In the genomic region with DNA sequence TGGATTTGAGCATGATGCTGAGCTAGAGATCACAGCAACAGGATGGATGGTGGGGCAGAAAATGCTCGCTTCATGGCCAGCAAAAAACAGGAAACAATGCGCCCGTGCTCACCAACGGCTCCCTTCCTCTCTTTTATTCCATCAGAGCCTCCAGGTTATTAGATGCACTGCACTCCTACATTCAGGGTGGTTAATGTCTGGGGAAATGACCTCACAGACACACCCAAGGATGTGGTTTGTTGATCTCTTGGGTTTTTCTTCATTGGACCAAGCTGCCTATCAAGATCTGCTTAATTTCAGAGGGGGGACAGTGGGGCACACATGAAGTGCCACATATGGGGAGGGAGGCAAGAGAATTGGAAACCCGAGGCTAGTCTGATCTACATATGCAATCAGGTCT, we compare ENCODE assay signal across 15 mouse cellular contexts. TPM values are rescaled to one million over a fixed set of nuclear protein-coding genes. Genes with fewer than 3 reads are reported as not detected.
DNase-seq lines count a peak whose midpoint lies in the region; ATAC-seq and TF ChIP-seq lines count a peak whose summit lies in the region.
"Had no signal": no experiment of that assay in that cellular context is flagged by ENCODE, and none has a peak within 500 bp of the region (broad histone marks: within the 10 kb centered on the region; RNA-seq: fewer than 3 reads in every experiment).

No protein-coding gene starts in this region.

- H3K27me3 ChIP-seq in liver, embryonic 14.5 days (ENCODE audit: control insufficient read depth, insufficient read depth, low read length) = no peaks in the 10 kb centered on the region
- H3K27me3 ChIP-seq in midbrain, embryonic 10.5 days (ENCODE audit: low read depth, poor library complexity, severe bottlenecking) = no peaks in the 10 kb centered on the region
- H3K27me3 ChIP-seq: lung, embryonic 15.5 days; neural tube, embryonic 13.5 days had no signal

- 0 out of 2 replicates have a peak overlapping the region, but pooled peaks have one; percentile 59 for H3K9ac ChIP-seq in liver, embryonic 14.5 days (replicated peaks)
- H3K9ac ChIP-seq: lung, embryonic 15.5 days; neural tube, embryonic 13.5 days had no signal

- no peak for TF ChIP-seq CTCF in liver, embryonic 14.5 days (IDR thresholded peaks at IDR 0.05; ENCODE audit: low read depth)

- ATAC-seq in common myeloid progenitor, adult 5-6 weeks (replicated peaks; ENCODE audit: low read depth, poor library complexity, severe bottlenecking) = peak; percentile 81
- ATAC-seq in liver, embryonic 14.5 days (ENCODE audit: insufficient read depth) = peak; percentile 72
- peak; percentile 81 for ATAC-seq in neutrophil, adult 5-6 weeks (ENCODE audit: extremely low read depth, insufficient number of reproducible peaks, low FRiP score, poor library complexity, severe bottlenecking)
- no peak for ATAC-seq in cerebellum, adult (ENCODE audit: insufficient number of reproducible peaks, low FRiP score, low TSS enrichment)

- no peak for TF ChIP-seq EP300 in liver, embryonic 14.5 days (IDR thresholded peaks at IDR 0.05; ENCODE audit: low read depth)

- H3K27ac ChIP-seq in liver, embryonic 14.5 days = peak overlapping the region; percentile 65
- no peak overlapping the region for H3K27ac ChIP-seq in midbrain, embryonic 10.5 days (replicated peaks)
- H3K27ac ChIP-seq: lung, embryonic 15.5 days; neural tube, embryonic 13.5 days had no signal

- H3K9me3 ChIP-seq in liver, embryonic 14.5 days (ENCODE audit: control insufficient read depth, low read length) = peaks cover 4% of the 10 kb centered on the region; the same call in 1 of the 2 replicates
- no peaks in the 10 kb centered on the region; the same call in 1 of the 2 replicates for H3K9me3 ChIP-seq in midbrain, embryonic 10.5 days (replicated peaks)
- H3K9me3 ChIP-seq: lung, embryonic 15.5 days; neural tube, embryonic 13.5 days had no signal

- peaks cover 12 to 14% of the 10 kb centered on the region in 2 experiments for H3K4me1 ChIP-seq in liver, embryonic 14.5 days (replicated peaks; ENCODE audit: control insufficient read depth in 2 of 2, insufficient read depth in 2 of 2, low read length in 1 of 2)
- 0 out of 2 replicates have a peak, but pooled peaks cover 3% of the 10 kb centered on the region for H3K4me1 ChIP-seq in midbrain, embryonic 10.5 days
- H3K4me1 ChIP-seq: lung, embryonic 15.5 days; neural tube, embryonic 13.5 days had no signal

- WGBS in liver, embryonic 14.5 days (ENCODE audit: insufficient replicate concordance) = 10% methylated on average over 5 of the region's 5 CpGs
- WGBS in midbrain, embryonic 10.5 days = 85% methylated on average over 5 of the region's 5 CpGs

- peak; percentile 71 to 76 for DNase-seq in spleen, postnatal 36 days (ENCODE audit: low spot score in 2 of 2)
- no peak for DNase-seq in spleen, postnatal 4 days (ENCODE audit: low spot score in 2 of 2)
- DNase-seq in liver, embryonic 14.5 days (ENCODE audit: low read depth in 3 of 3, low spot score in 3 of 3) = no peak
- DNase-seq in retina, postnatal 1 day = no peak
- DNase-seq in midbrain, embryonic 10.5 days (ENCODE audit: low spot score) = no peak
- DNase-seq: adrenal gland, postnatal 36 days; cerebellum, adult 18-20 months; heart, postnatal 4 days; midbrain, embryonic 14.5 days; right cerebral cortex, adult 18-20 months had no signal

- H3K4me2 ChIP-seq in liver, embryonic 14.5 days (ENCODE audit: low read depth) = peak overlapping the region; percentile 66
- H3K4me2 ChIP-seq: lung, embryonic 15.5 days; neural tube, embryonic 13.5 days had no signal

- H3K36me3 ChIP-seq in liver, embryonic 14.5 days (replicated peaks; ENCODE audit: control insufficient read depth, insufficient read depth, low read depth) = no peaks in the 10 kb centered on the region
- H3K36me3 ChIP-seq in midbrain, embryonic 10.5 days = no peaks in the 10 kb centered on the region
- H3K36me3 ChIP-seq: lung, embryonic 15.5 days; neural tube, embryonic 13.5 days had no signal

- peak overlapping the region; percentile 21 to 27; a peak in 3 of 4 replicates for H3K4me3 ChIP-seq in liver, embryonic 14.5 days (ENCODE audit: insufficient read depth in 1 of 2, low read depth in 2 of 2, low read length in 2 of 2)
- no peak overlapping the region for H3K4me3 ChIP-seq in midbrain, embryonic 10.5 days
- H3K4me3 ChIP-seq: lung, embryonic 15.5 days; neural tube, embryonic 13.5 days had no signal

RNA-seq across cellular contexts. Expression of a gene that starts 39.3 kb away (rescaled TPM):
- 29.3 and 30.4 TPM in 2 replicates for total RNA-seq in common myeloid progenitor, adult 5-6 weeks (2017)
- polyA plus RNA-seq in liver, embryonic 14.5 days (2012; rRNA removed) = 4.2 and 5.9 TPM in 2 replicates
- polyA plus RNA-seq in liver, embryonic 14.5 days (2014; fragmentation: Nextera tagmentation; extraction: Ambion mirVana) = 9.2 TPM in 2 replicates
- 6.8 and 7.6 TPM in 2 replicates for total RNA-seq in neutrophil, adult 5-6 weeks (2017)
- polyA plus RNA-seq in midbrain, embryonic 10.5 days (2016; fragmentation: Nextera tagmentation; extraction: Ambion mirVana) = 22.5 and 26.0 TPM in 2 replicates

RNA-seq across cellular contexts. Expression of a gene that starts 39.6 kb away (rescaled TPM):
- total RNA-seq in common myeloid progenitor, adult 5-6 weeks (2017) = 280 and 311 TPM in 2 replicates
- 42.5 and 67.0 TPM in 2 replicates for polyA plus RNA-seq in liver, embryonic 14.5 days (2012; rRNA removed)
- polyA plus RNA-seq in liver, embryonic 14.5 days (2014; fragmentation: Nextera tagmentation; extraction: Ambion mirVana) = 66.3 and 70.6 TPM in 2 replicates
- total RNA-seq in neutrophil, adult 5-6 weeks (2017) = 486 and 515 TPM in 2 replicates
- polyA plus RNA-seq in midbrain, embryonic 10.5 days (2016; fragmentation: Nextera tagmentation; extraction: Ambion mirVana) = 102 and 120 TPM in 2 replicates

Comparison
In these comparisons a context has a peak if more than half of its experiments do, and no peak if none do; other contexts are left out.
1. DNase-seq: peak in spleen, postnatal 36 days (2 of 2); none in spleen, postnatal 4 days (0 of 2), liver, embryonic 14.5 days (0 of 3), retina, postnatal 1 day (single experiment) and midbrain, embryonic 10.5 days (single experiment).